Mouse (Mus musculus) hindbrain, embryonic 11.5 days (tissue): ENCODE measurements around the gene Pum1. TPM values are rescaled to one million over a fixed set of nuclear protein-coding genes. Genes with fewer than 3 reads are reported as not detected.
"Not testable (repeated sequence)": the region's sequence is repeated elsewhere in the genome, so short reads cannot be mapped to it uniquely, and the experiment has no call there.

Source experiments
- ATAC-seq: fragments of 200-750 bp; cut with Nextera tagmentation; 2 replicates; pipeline ENCODE4 v1.8.0; 2017; ENCODE audit warnings: mild to moderate bottlenecking, moderate TSS enrichment, moderate library complexity; ENCODE audit not compliant: low FRiP score
- DNase-seq: peaks from one replicate; pipeline ENCODE4 v3.0.0-alpha.2; 2015; ENCODE audit warnings: low spot score
- H3K27ac ChIP-seq: fragments of 300-500 bp; sonication (generic); 2 replicates; pipeline ENCODE4 v1.5.1; 2014; ENCODE audit warnings: mild to moderate bottlenecking, low read depth, low read length
- H3K27me3 ChIP-seq: fragments of 300-500 bp; sonication (generic); 2 replicates; pipeline ENCODE4 v1.6.1; 2014; ENCODE audit warnings: mild to moderate bottlenecking, low read length, moderate library complexity, mixed read lengths; ENCODE audit not compliant: control insufficient read depth, insufficient read depth
- H3K36me3 ChIP-seq: fragments of 300-500 bp; sonication (generic); 2 replicates; pipeline ENCODE4 v1.6.1; 2014; ENCODE audit warnings: mild to moderate bottlenecking, low read length, moderate library complexity, mixed read lengths; ENCODE audit not compliant: control insufficient read depth, insufficient read depth
- H3K4me1 ChIP-seq: fragments of 300-500 bp; sonication (generic); replicated peaks from 2 replicates; pipeline ENCODE4 v1.6.1; 2014; ENCODE audit warnings: low read length, mixed read lengths; ENCODE audit not compliant: control insufficient read depth, insufficient read depth
- H3K4me2 ChIP-seq: fragments of 300-500 bp; sonication (generic); replicated peaks from 2 replicates; pipeline ENCODE4 v1.6.1; 2014; ENCODE audit warnings: mild to moderate bottlenecking, low read depth, low read length
- H3K4me3 ChIP-seq: fragments of 300-500 bp; sonication (generic); 2 replicates; pipeline ENCODE4 v1.5.1; 2014; ENCODE audit warnings: low read depth, low read length
- H3K9ac ChIP-seq: fragments of 300-500 bp; sonication (generic); 2 replicates; pipeline ENCODE4 v1.6.1; 2014; ENCODE audit warnings: low read depth, low read length
- H3K9me3 ChIP-seq: fragments of 300-500 bp; sonication (generic); 2 replicates; pipeline ENCODE4 v1.6.1; 2016; ENCODE audit warnings: low read length; ENCODE audit not compliant: control insufficient read depth
- WGBS: fragments of 180-500 bp; shearing (Covaris S2); extraction: QIAGEN DNeasy Blood & Tissue Kit; methylation state at CpG from one replicate; pipeline ENCODE4 v1.1.7; 2014; 5-methylcytosine and 5-hydroxymethylcytosine counted together
- polyA plus RNA-seq: library from polyadenylated mRNA; unstranded; fragments of >200 nt; fragmentation: Nextera tagmentation; extraction: Ambion mirVana; gene quantifications from 2 replicates; pipeline ENCODE4 v1.2.1, GENCODE M21; 2014

Gene Pum1
- polyA plus RNA-seq, 1 experiment from 2014 or later, result 117 TPM

DNA sequence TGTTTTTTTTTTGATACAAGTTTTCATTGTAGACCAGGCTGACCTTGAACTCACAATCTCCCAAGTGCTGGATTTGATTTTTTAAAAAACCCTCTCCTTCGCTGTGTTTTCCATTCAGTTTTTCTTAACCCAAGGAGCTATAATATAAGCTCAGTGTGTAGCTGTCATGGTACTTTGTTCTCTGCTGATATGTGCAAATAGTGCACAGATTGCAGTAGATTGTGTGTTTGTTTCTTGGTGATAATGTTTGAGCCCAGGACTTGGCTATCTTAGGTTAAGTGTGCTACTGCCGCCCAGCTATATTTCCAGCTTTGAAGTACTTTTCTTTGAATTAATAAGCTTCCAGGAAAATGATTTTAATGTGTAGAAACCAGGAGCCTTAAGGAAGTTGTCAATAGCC lies 13.6 kb downstream of the Pum1 start:
- 94% methylated on average over 2 of the region's 2 CpGs for WGBS
- peaks cover 7% of the 10 kb centered on the region for H3K36me3 ChIP-seq

DNA sequence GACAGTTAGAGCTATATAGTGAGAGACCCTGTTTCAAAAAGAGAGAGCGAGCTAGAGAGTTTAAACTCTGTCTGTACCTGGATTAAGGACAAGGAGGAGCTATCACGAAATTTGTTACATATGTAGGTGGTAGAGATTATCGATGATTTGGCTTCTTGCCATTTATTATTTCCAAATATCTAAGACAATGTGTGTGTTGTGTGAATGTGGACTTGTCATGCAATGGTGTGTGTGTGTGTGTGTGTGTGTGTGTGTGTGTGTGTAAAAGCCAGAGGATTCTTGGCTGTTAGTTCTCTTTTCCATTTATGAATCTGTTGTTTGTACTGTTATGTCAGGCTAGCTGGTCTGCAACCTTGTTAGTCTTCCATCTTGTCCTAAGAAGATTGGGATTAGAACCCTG lies 15.0 kb downstream of the Pum1 start:
- Histone ChIP-seq H3K4me2 (no peak overlapping the region), H3K36me3 (peaks cover under 1% of the 10 kb centered on the region; the same call in 1 of the 2 replicates), H3K27ac (no peak overlapping the region), H3K9me3 (no peaks in the 10 kb centered on the region), H3K4me1 (no peaks in the 10 kb centered on the region), H3K27me3 (no peaks in the 10 kb centered on the region), H3K9ac (no peak overlapping the region), H3K4me3 (no peak overlapping the region)
- ATAC-seq (no peak), DNase-seq (no peak)
- WGBS, result 96% methylated on average over 3 of the region's 3 CpGs

More for the DNA sequence above, 13.6 kb downstream of the Pum1 start:
- Histone ChIP-seq H3K9me3 (no peaks in the 10 kb centered on the region), H3K4me3 (no peak overlapping the region), H3K4me2 (no peak overlapping the region), H3K4me1 (no peaks in the 10 kb centered on the region), H3K9ac (no peak overlapping the region), H3K27me3 (no peaks in the 10 kb centered on the region), H3K27ac (no peak overlapping the region)
- DNase-seq (no peak), ATAC-seq (no peak)

DNA sequence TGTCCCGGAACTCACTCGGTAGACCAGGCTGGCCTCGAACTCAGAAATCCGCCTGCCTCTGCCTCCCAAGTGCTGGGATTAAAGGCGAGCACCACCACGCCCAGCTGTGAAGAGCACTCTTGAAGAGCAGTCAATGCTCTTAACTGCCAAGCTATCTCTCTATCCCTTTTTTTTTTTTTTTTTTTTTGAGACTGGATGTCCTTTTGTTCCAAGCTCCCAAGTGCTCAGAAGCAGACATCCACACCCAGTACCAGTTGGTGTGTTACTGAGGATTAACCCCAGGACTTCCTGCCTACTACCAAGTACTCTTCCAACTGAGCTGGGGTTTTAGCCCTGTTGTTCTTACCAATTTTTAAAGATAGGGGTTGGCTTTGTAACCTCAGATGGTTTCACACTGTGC lies 17.6 kb downstream of the Pum1 start:
- DNase-seq (no peak), ATAC-seq (no peak)
- no peaks in the 10 kb centered on the region for H3K36me3 ChIP-seq
- no peak overlapping the region for H3K4me3 ChIP-seq
- no peak overlapping the region for H3K9ac ChIP-seq
- no peaks in the 10 kb centered on the region for H3K27me3 ChIP-seq
- H3K4me1 ChIP-seq, result no peaks in the 10 kb centered on the region
- no peak overlapping the region for H3K27ac ChIP-seq
- 98% methylated on average over 6 of the region's 6 CpGs for WGBS
- no peaks in the 10 kb centered on the region for H3K9me3 ChIP-seq
- no peak overlapping the region for H3K4me2 ChIP-seq

DNA sequence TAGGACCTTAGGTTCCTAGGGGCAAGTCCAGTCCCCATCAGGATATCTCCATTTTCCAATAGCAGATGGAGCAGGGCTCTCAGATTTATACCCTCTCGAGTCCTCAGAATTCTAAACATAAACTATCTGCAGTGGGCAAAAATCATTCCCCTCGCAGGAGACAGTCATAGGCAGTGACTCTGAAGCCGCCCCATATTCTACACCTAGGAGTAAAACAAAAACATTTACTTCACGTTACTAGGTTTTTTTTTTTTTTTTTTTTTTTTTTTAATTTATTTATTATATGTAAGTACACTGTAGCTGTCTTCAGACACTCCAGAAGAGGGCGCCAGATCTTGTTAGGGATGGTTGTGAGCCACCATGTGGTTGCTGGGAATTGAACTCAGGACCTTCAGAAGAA lies 19.9 kb downstream of the Pum1 start:
- H3K36me3 ChIP-seq, H3K4me1 ChIP-seq, H3K27ac ChIP-seq, H3K4me3 ChIP-seq, H3K4me2 ChIP-seq, H3K9me3 ChIP-seq, ATAC-seq, H3K27me3 ChIP-seq, DNase-seq, H3K9ac ChIP-seq: not testable (repeated sequence)
- 97% methylated on average over 4 of the region's 5 CpGs for WGBS

DNA sequence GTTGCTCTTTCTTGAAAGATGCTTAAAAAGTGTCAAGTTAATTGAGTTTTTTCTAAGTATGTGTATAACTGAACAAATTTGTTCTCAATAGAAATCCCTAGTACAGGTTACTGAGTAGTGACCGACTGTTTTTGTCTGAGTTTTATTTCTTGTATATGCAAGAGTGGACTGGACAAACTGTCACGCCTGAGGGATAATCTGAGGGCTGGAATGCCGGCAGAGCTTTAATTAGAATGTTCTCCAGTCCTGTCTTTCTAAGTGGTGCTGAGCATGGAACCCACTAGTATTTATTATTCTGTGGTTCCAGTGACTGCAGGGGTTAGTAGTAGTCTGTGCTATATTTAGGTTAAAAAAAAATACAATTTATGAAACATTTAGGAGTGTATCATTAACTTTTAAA lies 30.8 kb downstream of the Pum1 start:
- WGBS, result 90% methylated on average over 3 of the region's 3 CpGs

DNA sequence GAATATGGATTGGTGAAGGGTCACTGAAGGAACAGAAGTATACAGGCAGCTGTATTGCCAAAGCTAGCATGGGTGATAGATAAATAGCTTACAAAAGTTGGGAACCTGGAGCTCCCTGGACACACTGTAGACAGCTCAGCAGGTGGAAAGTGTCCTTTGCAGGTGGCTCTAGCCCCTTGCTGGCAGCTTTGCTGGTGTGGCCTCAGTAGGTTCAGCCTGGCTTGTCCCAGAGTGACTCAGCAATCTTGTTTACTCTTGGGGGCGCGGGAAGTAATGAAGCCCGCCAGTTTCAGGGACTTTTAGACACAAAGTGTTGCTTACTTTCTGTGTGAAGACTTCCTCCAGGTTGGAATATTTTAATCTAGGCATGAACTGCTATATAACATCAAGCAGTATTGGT lies 31.9 kb downstream of the Pum1 start:
- ATAC-seq (no peak), DNase-seq (no peak)
- no peaks in the 10 kb centered on the region for H3K27me3 ChIP-seq
- H3K4me1 ChIP-seq, result no peaks in the 10 kb centered on the region
- no peaks in the 10 kb centered on the region for H3K9me3 ChIP-seq
- no peak overlapping the region for H3K27ac ChIP-seq
- no peak overlapping the region for H3K9ac ChIP-seq
- no peaks in the 10 kb centered on the region for H3K36me3 ChIP-seq
- 100% methylated on average over 3 of the region's 3 CpGs for WGBS
- H3K4me3 ChIP-seq, result no peak overlapping the region
- H3K4me2 ChIP-seq, result no peak overlapping the region

More for the DNA sequence above, 30.8 kb downstream of the Pum1 start:
- no peak overlapping the region for H3K4me2 ChIP-seq
- H3K9me3 ChIP-seq, result no peaks in the 10 kb centered on the region
- ATAC-seq (no peak), DNase-seq (no peak)
- no peak overlapping the region for H3K9ac ChIP-seq
- no peak overlapping the region for H3K4me3 ChIP-seq
- no peaks in the 10 kb centered on the region for H3K27me3 ChIP-seq
- no peaks in the 10 kb centered on the region for H3K4me1 ChIP-seq
- no peaks in the 10 kb centered on the region for H3K36me3 ChIP-seq
- no peak overlapping the region for H3K27ac ChIP-seq

DNA sequence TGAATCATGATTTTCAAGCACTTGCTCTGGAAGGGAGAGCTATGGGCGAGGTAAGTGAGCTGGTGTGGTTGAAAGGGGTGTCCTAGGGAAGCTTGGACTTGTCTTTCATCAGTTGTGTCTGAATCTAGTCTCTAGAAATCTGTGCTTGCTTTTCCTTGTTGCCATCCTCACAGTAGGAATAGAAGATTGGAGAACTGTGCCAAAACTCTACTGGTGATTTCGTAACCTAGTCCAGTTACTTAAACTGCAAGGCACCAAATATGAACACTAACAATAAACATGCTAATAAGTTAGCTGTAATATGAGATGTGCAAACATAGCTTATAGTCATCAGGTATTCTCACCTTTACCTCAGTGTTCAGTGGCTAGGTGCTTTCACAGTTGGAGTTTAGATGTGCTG lies 37.9 kb downstream of the Pum1 start:
- H3K4me3 ChIP-seq, result no peak overlapping the region
- 89% methylated on average over 2 of the region's 2 CpGs for WGBS
- H3K27me3 ChIP-seq, result no peaks in the 10 kb centered on the region
- no peak overlapping the region for H3K4me2 ChIP-seq
- no peak for ATAC-seq
- H3K9me3 ChIP-seq, result no peaks in the 10 kb centered on the region
- no peak overlapping the region for H3K27ac ChIP-seq
- no peak overlapping the region for H3K9ac ChIP-seq
- H3K4me1 ChIP-seq, result no peaks in the 10 kb centered on the region
- peaks cover 3% of the 10 kb centered on the region for H3K36me3 ChIP-seq
- DNase-seq, result no peak

DNA sequence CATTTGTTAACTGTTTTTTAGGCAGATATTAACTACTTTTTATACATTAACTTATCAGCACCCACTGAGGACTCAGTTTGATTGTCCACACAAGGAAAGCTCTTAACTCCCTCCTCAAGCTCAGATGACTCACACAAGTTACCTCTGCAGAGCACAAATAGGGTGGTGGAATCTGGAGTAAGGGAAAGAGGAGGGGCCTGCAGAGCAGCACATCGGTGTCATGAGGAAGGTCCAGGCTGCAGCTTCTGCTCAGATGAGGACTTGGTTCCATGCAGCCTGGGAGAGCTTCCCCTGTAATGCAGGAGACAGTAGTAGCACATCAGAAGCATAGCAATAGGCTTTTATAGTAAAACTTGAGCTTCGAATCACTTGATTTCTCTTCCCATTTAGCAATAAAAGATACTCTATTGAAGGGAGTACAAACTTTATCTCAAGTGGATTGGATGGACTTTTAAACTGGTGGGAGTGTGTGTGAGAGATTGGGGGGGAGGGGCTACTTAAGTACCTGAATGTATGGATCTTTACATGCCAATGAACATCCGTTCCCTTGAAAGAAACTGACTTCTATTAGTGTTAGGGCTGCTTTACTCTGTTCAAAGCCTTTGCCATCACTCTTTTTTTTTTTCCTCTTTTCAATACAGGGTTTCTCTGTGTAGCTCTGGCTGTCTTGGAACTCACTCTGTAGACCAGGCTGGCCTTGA lies 39.9 kb downstream of the Pum1 start:
- ATAC-seq, result no peak
- no peaks in the 10 kb centered on the region for H3K9me3 ChIP-seq
- peaks cover 3% of the 10 kb centered on the region for H3K36me3 ChIP-seq
- H3K4me1 ChIP-seq, result no peaks in the 10 kb centered on the region
- no peak overlapping the region for H3K9ac ChIP-seq
- H3K27ac ChIP-seq, result no peak overlapping the region
- no peak overlapping the region for H3K4me2 ChIP-seq
- no peak for DNase-seq
- H3K4me3 ChIP-seq, result no peak overlapping the region
- H3K27me3 ChIP-seq, result no peaks in the 10 kb centered on the region
- 94% methylated on average over 3 of the region's 3 CpGs for WGBS

DNA sequence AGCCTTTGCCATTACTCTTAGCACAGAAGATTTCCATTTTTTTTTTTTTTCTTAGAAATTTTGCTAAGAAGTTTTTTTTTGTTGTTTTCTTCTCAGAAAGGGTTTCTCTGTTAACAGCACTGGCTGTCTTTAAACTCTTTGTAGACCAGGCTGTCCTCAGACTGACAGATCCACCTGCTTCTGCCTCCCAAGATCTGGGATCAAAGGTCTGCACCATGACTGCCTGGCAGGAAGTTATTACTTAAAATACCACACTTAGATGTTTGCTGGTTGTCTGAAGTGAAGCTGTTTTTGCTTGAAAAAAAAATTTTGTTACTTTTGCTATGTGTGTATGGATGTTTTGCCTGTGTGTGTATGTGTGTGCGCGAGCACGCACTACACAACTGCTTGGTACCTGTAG lies 40.5 kb downstream of the Pum1 start:
- no peak for ATAC-seq
- Histone ChIP-seq H3K27me3 (no peaks in the 10 kb centered on the region), H3K4me3 (no peak overlapping the region), H3K4me2 (no peak overlapping the region), H3K9me3 (no peaks in the 10 kb centered on the region), H3K27ac (no peak overlapping the region), H3K4me1 (0 out of 2 replicates have a peak, but pooled peaks cover 2% of the 10 kb centered on the region), H3K9ac (no peak overlapping the region), H3K36me3 (peaks cover 3% of the 10 kb centered on the region)
- DNase-seq, result no peak
- 97% methylated on average over 3 of the region's 3 CpGs for WGBS
